9 mouse cellular contexts compared by ENCODE assay signal in the genomic region with DNA sequence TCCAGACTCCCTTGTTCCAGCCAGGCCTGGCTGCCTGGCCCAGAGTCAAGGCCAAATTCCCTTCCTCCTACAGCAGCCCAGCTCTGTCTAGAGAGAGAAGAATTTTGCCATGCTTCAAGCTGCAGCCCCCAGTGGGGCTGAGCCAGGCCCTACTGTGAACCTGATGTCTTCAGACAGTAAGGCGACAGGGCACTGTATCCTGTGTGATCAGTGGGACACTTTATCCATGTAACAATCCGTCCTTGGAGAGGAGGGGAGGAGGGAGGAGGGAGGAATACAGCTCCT. TPM values are rescaled to one million over a fixed set of nuclear protein-coding genes. Genes with fewer than 3 reads are reported as not detected.
DNase-seq lines count a peak whose midpoint lies in the region; ATAC-seq and TF ChIP-seq lines count a peak whose summit lies in the region.
"Had no signal": no experiment of that assay in that cellular context is flagged by ENCODE, and none has a peak within 500 bp of the region (broad histone marks: within the 10 kb centered on the region; RNA-seq: fewer than 3 reads in every experiment).

No protein-coding gene starts in this region.

- H3K9ac ChIP-seq in heart, adult 2 months (ENCODE audit: low read depth, low read length): no peak overlapping the region
- H3K9ac ChIP-seq in embryonic facial prominence, embryonic 11.5 days (replicated peaks; ENCODE audit: low read length): no peak overlapping the region
- no peak overlapping the region for H3K9ac ChIP-seq in hindbrain, embryonic 16.5 days (ENCODE audit: low read depth, low read length)

- no peaks in the 10 kb centered on the region for H3K27me3 ChIP-seq in heart, adult 2 months (ENCODE audit: control insufficient read depth, insufficient read depth, low read length)
- H3K27me3 ChIP-seq in embryonic facial prominence, embryonic 11.5 days (ENCODE audit: control insufficient read depth, insufficient read depth, low read length): no peaks in the 10 kb centered on the region; the same call in 1 of the 2 replicates
- H3K27me3 ChIP-seq in hindbrain, embryonic 16.5 days (replicated peaks; ENCODE audit: control insufficient read depth, insufficient read depth, low read length): 0 out of 2 replicates have a peak, but pooled peaks cover 2% of the 10 kb centered on the region

- peak; percentile 40 to 57 for DNase-seq in heart, adult 2 months
- DNase-seq in heart, postnatal 25 days (ENCODE audit: low spot score): no peak
- peak; percentile 56 for DNase-seq in adrenal gland, postnatal 10 days
- DNase-seq in embryonic facial prominence, embryonic 11.5 days (ENCODE audit: low spot score): no peak
- DNase-seq in spleen, postnatal 10 days (ENCODE audit: low spot score in 2 of 2): no peak
- DNase-seq in layer of hippocampus, adult 9-10 months (ENCODE audit: low spot score): no peak
- no peak for DNase-seq in embryo, embryonic 9.5 days (ENCODE audit: extremely low spot score)
- DNase-seq: kidney, adult 2 months had no signal

- no peak overlapping the region for H3K4me2 ChIP-seq in embryonic facial prominence, embryonic 11.5 days (ENCODE audit: low read depth, low read length)
- H3K4me2 ChIP-seq in hindbrain, embryonic 16.5 days (ENCODE audit: low read length): no peak overlapping the region

- H3K27ac ChIP-seq in heart, adult 2 months: no peak overlapping the region; the same call in 1 of the 2 replicates
- peak overlapping the region; percentile 82; the same call in 1 of the 2 replicates for H3K27ac ChIP-seq in embryonic facial prominence, embryonic 11.5 days (replicated peaks; ENCODE audit: low read depth, low read length)
- peak overlapping the region; percentile 50; the same call in 1 of the 2 replicates for H3K27ac ChIP-seq in hindbrain, embryonic 16.5 days (ENCODE audit: low read depth, low read length)

- TF ChIP-seq POLR2A in heart, adult 2 months (IDR thresholded peaks at IDR 0.05; ENCODE audit: insufficient read depth, low read depth, low read length): no peak

- intact Hi-C loops in heart, adult 2 months (cut with DNase I): no loop called here
- intact Hi-C loops in heart, postnatal 25 days (cut with DNase I): no loop called here

- no peak for TF ChIP-seq EP300 in heart, adult 2 months (IDR thresholded peaks at IDR 0.05; ENCODE audit: insufficient read depth, low read depth, low read length)

- no peak for TF ChIP-seq CTCF in heart, adult 2 months (IDR thresholded peaks at IDR 0.05)

- no peak for ATAC-seq in embryonic facial prominence, embryonic 11.5 days (replicated peaks; ENCODE audit: insufficient number of reproducible peaks, low FRiP score, low TSS enrichment, low read depth)
- ATAC-seq in hindbrain, embryonic 16.5 days: peak; percentile 63; the same call in 1 of the 2 replicates

- whole genome bisulfite sequencing in heart, adult 2 months: 35% methylated on average over 2 of the region's 2 CpGs
- WGBS in embryonic facial prominence, embryonic 11.5 days: 33% methylated on average over 2 of the region's 2 CpGs
- 45% methylated on average over 2 of the region's 2 CpGs for WGBS in hindbrain, embryonic 16.5 days

- H3K9me3 ChIP-seq in embryonic facial prominence, embryonic 11.5 days (replicated peaks; ENCODE audit: control insufficient read depth, low read length): no peaks in the 10 kb centered on the region
- no peaks in the 10 kb centered on the region for H3K9me3 ChIP-seq in hindbrain, embryonic 16.5 days (ENCODE audit: control insufficient read depth, low read length)

- H3K4me1 ChIP-seq in heart, adult 2 months (ENCODE audit: control insufficient read depth, insufficient read depth, low read length): peaks cover 5% of the 10 kb centered on the region; the same call in 1 of the 2 replicates
- H3K4me1 ChIP-seq in embryonic facial prominence, embryonic 11.5 days (ENCODE audit: control insufficient read depth, insufficient read depth, low read length): peaks cover 11% of the 10 kb centered on the region
- H3K4me1 ChIP-seq in hindbrain, embryonic 16.5 days (ENCODE audit: control insufficient read depth, insufficient read depth, low read depth, low read length): peaks cover 20% of the 10 kb centered on the region

- no peaks in the 10 kb centered on the region for H3K79me2 ChIP-seq in heart, adult 2 months (replicated peaks; ENCODE audit: control insufficient read depth, insufficient read depth, low read length)

- H3K4me3 ChIP-seq in heart, adult 2 months: no peak overlapping the region
- no peak overlapping the region for H3K4me3 ChIP-seq in embryonic facial prominence, embryonic 11.5 days (ENCODE audit: low read depth, low read length)
- no peak overlapping the region for H3K4me3 ChIP-seq in hindbrain, embryonic 16.5 days (ENCODE audit: low read length)

- H3K36me3 ChIP-seq in heart, adult 2 months (ENCODE audit: control insufficient read depth, insufficient read depth, low read length): no peaks in the 10 kb centered on the region
- H3K36me3 ChIP-seq in embryonic facial prominence, embryonic 11.5 days (replicated peaks; ENCODE audit: control insufficient read depth, insufficient read depth, low read depth, low read length): no peaks in the 10 kb centered on the region
- H3K36me3 ChIP-seq in hindbrain, embryonic 16.5 days (ENCODE audit: control insufficient read depth, insufficient read depth, low read length): no peaks in the 10 kb centered on the region

RNA-seq across cellular contexts. Expression of gene Dab2ip, which starts 1.4 kb away (rescaled TPM):
- 10 to 100 TPM; 45.6 to 47.9 TPM for total RNA-seq in heart, adult 2 months (2021)
- 34.5 and 37.5 TPM in 2 replicates for polyA plus RNA-seq in heart, adult 2 months (2012; rRNA removed)
- 10 to 100 TPM; 46.0 to 52.1 TPM for total RNA-seq in heart, postnatal 25 days (2021)
- total RNA-seq in adrenal gland, postnatal 10 days (2021): 10 to 100 TPM; 55.2 to 69.6 TPM
- polyA plus RNA-seq in embryonic facial prominence, embryonic 11.5 days (2014; fragmentation: Nextera tagmentation; extraction: Ambion mirVana): 47.8 and 49.5 TPM in 2 replicates
- 27.6 and 33.9 TPM in 2 replicates for polyA plus RNA-seq in hindbrain, embryonic 16.5 days (2015; fragmentation: Nextera tagmentation; extraction: Ambion mirVana)

Comparison
In these comparisons a context has a peak if more than half of its experiments do, and no peak if none do; other contexts are left out.
1. DNase-seq: peak in heart, adult 2 months (2 of 2) and adrenal gland, postnatal 10 days (single experiment); none in heart, postnatal 25 days (single experiment), embryonic facial prominence, embryonic 11.5 days (single experiment), spleen, postnatal 10 days (0 of 2), layer of hippocampus, adult 9-10 months (single experiment) and embryo, embryonic 9.5 days (single experiment).